Mouse (Mus musculus) heart, postnatal 0 days (tissue): ENCODE measurements at regions not wholly inside any gene's neighbourhood (a gene's known extent, or its start where the extent isn't known, plus 50 kb on each side); places are given as distances from the start of the nearest gene placed in this dataset.

ENCODE experiments used
- ATAC-seq: fragments of 200-750 bp; cut with Nextera tagmentation; 2 replicates; pipeline ENCODE4 v1.8.0; 2017; ENCODE audit warnings: low read depth, moderate number of reproducible peaks, moderate library complexity; ENCODE audit not compliant: insufficient read depth
- DNase-seq: peaks from one replicate; pipeline ENCODE4 v3.0.0-alpha.2; 2016; ENCODE audit warnings: low spot score
- H3K27ac ChIP-seq: fragments of 300-500 bp; sonication (generic); 2 replicates; pipeline ENCODE4 v1.5.1; 2014; ENCODE audit warnings: low read depth, mild to moderate bottlenecking
- H3K27me3 ChIP-seq: fragments of 300-500 bp; sonication (generic); 2 replicates; pipeline ENCODE4 v1.6.1; 2014; ENCODE audit warnings: low read length, mixed read lengths; ENCODE audit not compliant: control insufficient read depth, insufficient read depth
- H3K36me3 ChIP-seq: fragments of 300-500 bp; sonication (generic); replicated peaks from 2 replicates; pipeline ENCODE4 v1.6.1; 2014; ENCODE audit warnings: low read length, mixed read lengths; ENCODE audit not compliant: control insufficient read depth, insufficient read depth
- H3K4me1 ChIP-seq: fragments of 300-500 bp; sonication (generic); 2 replicates; pipeline ENCODE4 v1.6.1; 2014; ENCODE audit warnings: antibody characterized with exemption; ENCODE audit not compliant: control insufficient read depth, insufficient read depth
- H3K4me2 ChIP-seq: fragments of 300-500 bp; sonication (generic); 2 replicates; pipeline ENCODE4 v1.6.1; 2014; ENCODE audit warnings: low read depth, mild to moderate bottlenecking, low read length, moderate library complexity
- H3K4me3 ChIP-seq: fragments of 300-500 bp; sonication (generic); 2 replicates; pipeline ENCODE4 v1.5.1; 2014; ENCODE audit warnings: low read depth, low read length
- H3K9ac ChIP-seq: fragments of 300-500 bp; sonication (generic); replicated peaks from 2 replicates; pipeline ENCODE4 v1.6.1; 2014; ENCODE audit warnings: low read depth, low read length, mixed read lengths
- H3K9me3 ChIP-seq: fragments of 300-500 bp; sonication (generic); replicated peaks from 2 replicates; pipeline ENCODE4 v1.6.1; 2016; ENCODE audit warnings: low read length; ENCODE audit not compliant: control insufficient read depth
- CTCF ChIP-seq: IDR thresholded peaks from 2 replicates; pipeline ENCODE4 v1.5.1; 2016; ENCODE audit warnings: antibody characterized with exemption, control low read depth, low read depth
- EP300 ChIP-seq: IDR thresholded peaks from 2 replicates; pipeline ENCODE4 v1.6.1; 2016; ENCODE audit warnings: antibody characterized with exemption, low read depth
- WGBS: fragments of 180-500 bp; shearing (Covaris S2); extraction: QIAGEN DNeasy Blood & Tissue Kit; methylation state at CpG from one replicate; pipeline ENCODE4 v1.1.7; 2014; 5-methylcytosine and 5-hydroxymethylcytosine counted together

GRCm38 (mm10) chr2:159002481-159003186 is 208.0 kb downstream of the Dhx35 start:
- Histone ChIP-seq H3K4me1 (no peaks in the 10 kb centered on the region), H3K4me3 (no peak overlapping the region), H3K27ac (no peak overlapping the region), H3K9me3 (no peaks in the 10 kb centered on the region), H3K27me3 (no peaks in the 10 kb centered on the region), H3K9ac (no peak overlapping the region), H3K4me2 (no peak overlapping the region), H3K36me3 (no peaks in the 10 kb centered on the region)
- ATAC-seq (no peak), DNase-seq (no peak)
- TF ChIP-seq CTCF (no peak), EP300 (no peak)
- WGBS = 55% methylated on average over 17 of the region's 17 CpGs

DNA sequence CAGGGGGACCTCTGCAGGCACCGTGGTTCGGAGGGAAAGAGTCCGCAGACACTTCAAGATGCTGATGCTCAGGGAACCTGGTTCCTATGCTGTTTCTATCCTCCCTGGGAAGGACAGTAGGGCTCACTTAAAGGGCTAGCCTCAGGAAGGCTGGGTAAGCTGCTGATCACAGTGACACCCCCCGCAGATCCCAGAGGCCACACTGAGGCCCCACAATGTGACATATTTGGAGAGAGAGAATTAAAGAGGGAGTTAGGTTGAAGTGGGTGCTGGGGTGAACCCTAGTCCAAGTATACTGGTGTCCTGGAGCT is 208.5 kb downstream of the Dhx35 start:
- DNase-seq = no peak
- Histone ChIP-seq H3K9me3 (no peaks in the 10 kb centered on the region), H3K9ac (no peak overlapping the region), H3K36me3 (no peaks in the 10 kb centered on the region), H3K27ac (no peak overlapping the region), H3K4me3 (no peak overlapping the region), H3K4me2 (no peak overlapping the region), H3K27me3 (no peaks in the 10 kb centered on the region), H3K4me1 (no peaks in the 10 kb centered on the region)
- no peak for ATAC-seq
- no peak for TF ChIP-seq CTCF
- TF ChIP-seq EP300 = no peak
- 65% methylated on average over 4 of the region's 4 CpGs for WGBS

DNA sequence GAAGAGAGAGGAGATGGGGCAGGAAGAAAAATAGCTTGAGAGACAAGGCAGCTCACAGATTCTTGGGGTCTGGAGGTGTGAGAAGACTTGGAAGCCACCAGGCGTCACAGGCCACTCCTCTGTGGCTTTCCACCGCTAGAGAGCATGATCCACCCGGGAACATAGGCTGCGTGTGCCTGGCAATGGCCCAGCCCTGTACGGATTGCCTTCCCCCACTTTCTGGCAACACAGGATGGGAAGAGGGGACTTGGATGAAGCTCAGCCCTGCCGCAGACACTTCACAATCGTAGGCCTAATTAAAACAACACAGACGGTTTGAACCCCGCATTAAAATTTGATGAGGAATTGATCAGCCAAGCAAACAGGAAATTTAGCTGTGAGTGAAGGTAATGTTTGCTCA is 209.8 kb downstream of the Dhx35 start:
- 70% methylated on average over 9 of the region's 9 CpGs for WGBS

DNA sequence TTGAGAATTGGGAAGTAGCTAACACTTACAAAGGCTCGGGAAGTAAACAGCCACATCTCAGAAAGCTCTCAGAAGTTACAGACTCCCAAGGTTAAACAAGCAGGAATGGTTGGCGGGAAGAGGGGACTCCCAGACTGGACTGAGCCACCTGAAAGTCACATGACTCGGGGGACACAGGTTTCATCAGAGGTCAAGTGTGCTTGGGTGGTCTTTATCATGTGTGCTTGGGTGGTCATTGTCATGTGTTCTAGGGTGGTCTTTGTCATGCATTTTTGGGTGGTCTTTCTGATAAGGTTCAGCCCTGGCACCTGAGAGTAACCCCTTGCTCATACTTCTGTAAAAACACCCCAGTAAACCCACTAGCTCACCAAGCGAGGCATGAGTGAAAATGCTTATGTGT is 218.1 kb downstream of the Dhx35 start:
- no peak for DNase-seq
- TF ChIP-seq CTCF = no peak
- no peak for TF ChIP-seq EP300

More for the DNA sequence above, 209.8 kb downstream of the Dhx35 start:
- no peak for DNase-seq
- H3K9me3 ChIP-seq = no peaks in the 10 kb centered on the region
- TF ChIP-seq EP300 (no peak), CTCF (no peak)
- no peak overlapping the region for H3K4me3 ChIP-seq
- H3K27ac ChIP-seq = no peak overlapping the region
- no peaks in the 10 kb centered on the region for H3K27me3 ChIP-seq
- no peak for ATAC-seq
- no peak overlapping the region for H3K4me2 ChIP-seq
- no peaks in the 10 kb centered on the region for H3K4me1 ChIP-seq
- no peaks in the 10 kb centered on the region for H3K36me3 ChIP-seq
- no peak overlapping the region for H3K9ac ChIP-seq

GRCm38 (mm10) chr2:159014553-159014952 is 219.9 kb downstream of the Dhx35 start:
- no peak overlapping the region for H3K27ac ChIP-seq
- H3K27me3 ChIP-seq = no peaks in the 10 kb centered on the region
- DNase-seq = no peak
- H3K9ac ChIP-seq = no peak overlapping the region
- WGBS = 77% methylated on average over 8 of the region's 8 CpGs
- no peak overlapping the region for H3K4me3 ChIP-seq
- no peaks in the 10 kb centered on the region for H3K4me1 ChIP-seq
- no peak for TF ChIP-seq CTCF
- no peak for TF ChIP-seq EP300
- H3K36me3 ChIP-seq = no peaks in the 10 kb centered on the region
- no peaks in the 10 kb centered on the region for H3K9me3 ChIP-seq
- ATAC-seq = no peak
- no peak overlapping the region for H3K4me2 ChIP-seq

More for the DNA sequence above, 218.1 kb downstream of the Dhx35 start:
- H3K27me3 ChIP-seq = no peaks in the 10 kb centered on the region
- no peak overlapping the region for H3K9ac ChIP-seq
- no peaks in the 10 kb centered on the region for H3K9me3 ChIP-seq
- no peak overlapping the region for H3K27ac ChIP-seq
- no peaks in the 10 kb centered on the region for H3K36me3 ChIP-seq
- no peak overlapping the region for H3K4me3 ChIP-seq
- ATAC-seq = no peak
- no peaks in the 10 kb centered on the region for H3K4me1 ChIP-seq
- WGBS = 64% methylated on average over 4 of the region's 4 CpGs
- no peak overlapping the region for H3K4me2 ChIP-seq

DNA sequence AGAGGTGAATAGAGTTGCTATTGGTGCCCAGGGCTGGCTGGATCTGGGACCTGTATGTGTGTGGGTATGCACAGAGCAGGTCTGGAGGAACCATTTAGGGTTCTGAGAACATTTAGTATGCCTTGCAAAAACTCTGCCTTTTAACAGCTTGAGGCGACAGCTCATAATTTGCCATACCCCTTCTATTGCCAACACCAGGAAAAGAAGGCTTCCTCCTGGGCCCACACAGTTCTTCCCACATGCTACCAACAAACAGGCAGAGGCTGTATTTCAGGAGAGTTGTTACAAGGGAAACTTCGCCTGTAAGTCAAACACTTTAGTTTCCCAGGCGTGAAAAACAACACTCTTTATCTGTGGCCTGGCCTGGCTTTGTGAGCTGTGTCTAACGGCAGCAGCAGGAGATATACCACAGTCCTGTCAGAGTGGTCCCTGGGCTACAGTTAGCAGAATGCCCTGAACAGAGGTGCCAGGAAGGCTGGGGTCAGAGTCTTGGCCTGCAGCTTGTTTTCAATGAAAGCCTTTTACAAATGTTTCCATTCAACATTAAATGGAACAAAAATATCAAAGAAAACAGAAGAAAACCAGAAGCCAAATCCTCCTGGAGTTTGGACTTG is 225.4 kb downstream of the Dhx35 start:
- TF ChIP-seq EP300 (no peak), CTCF (no peak)
- DNase-seq = peak; percentile 51

More for the DNA sequence above, 225.4 kb downstream of the Dhx35 start:
- H3K9ac ChIP-seq = no peak overlapping the region
- H3K36me3 ChIP-seq = no peaks in the 10 kb centered on the region
- no peaks in the 10 kb centered on the region for H3K4me1 ChIP-seq
- H3K4me3 ChIP-seq = no peak overlapping the region
- whole genome bisulfite sequencing = 31% methylated on average over 4 of the region's 4 CpGs
- no peaks in the 10 kb centered on the region for H3K27me3 ChIP-seq
- ATAC-seq = peak; percentile 53
- no peak overlapping the region for H3K27ac ChIP-seq
- H3K4me2 ChIP-seq = no peak overlapping the region
- no peaks in the 10 kb centered on the region for H3K9me3 ChIP-seq
